Mouse (Mus musculus): ENCODE results near the gene Slain2. TPM values are rescaled to one million over a fixed set of nuclear protein-coding genes. Genes with fewer than 3 reads are reported as not detected.
"Not testable (repeated sequence)": the region's sequence is repeated elsewhere in the genome, so short reads cannot be mapped to it uniquely, and the experiment has no call there.

Gene Slain2
- total RNA-seq, 2 experiments from 2014 or later, result 143 to 145 TPM

GRCm38 (mm10) chr5:73004046-73004445 lies 89.9 kb downstream of the Slain2 start:
- no peak for DNase-seq (ENCODE audit: low spot score)
- intact Hi-C loops (cut with DNase I), result no loop called here

GRCm38 (mm10) chr5:73006784-73007581 lies 92.9 kb downstream of the Slain2 start, which contains the start of gene Slc10a4:
Gene Slc10a4, plus strand, starts transcription at chr5:73006883.
- intact Hi-C loops (cut with DNase I), result loop anchor here (5.0 kb wide), 1 partner anchor 420 kb away; the partner anchor contains the start of gene Gm5868

GRCm38 (mm10) chr5:73007582-73007959 lies 93.5 kb downstream of the Slain2 start:
- DNase-seq (ENCODE audit: low spot score), result no peak
- intact Hi-C loops (cut with DNase I), result loop anchor here (5.0 kb wide), 1 partner anchor 420 kb away; the partner anchor contains the start of gene Gm5868

More at GRCm38 (mm10) chr5:73006784-73007581, 92.9 kb downstream of the Slain2 start, which contains the start of gene Slc10a4:
- no peak for DNase-seq (ENCODE audit: low spot score)

GRCm38 (mm10) chr5:73008230-73008629 lies 94.1 kb downstream of the Slain2 start:
- DNase-seq (ENCODE audit: low spot score), result not testable (repeated sequence)
- intact Hi-C loops (cut with DNase I), result loop anchor here (5.0 kb wide), 1 partner anchor 421 kb away; the partner anchor contains the start of gene Gm5868

- intact Hi-C loops (cut with DNase I); DNase-seq (ENCODE audit: low spot score): not testable (repeated sequence)
Observed at GRCm38 (mm10) chr5:73011806-73012205, 97.7 kb downstream of the Slain2 start.

- DNase-seq (ENCODE audit: low spot score); intact Hi-C loops (cut with DNase I): not testable (repeated sequence)
Observed at GRCm38 (mm10) chr5:73012884-73013610, 98.9 kb downstream of the Slain2 start.

GRCm38 (mm10) chr5:73013611-73014287 lies 99.6 kb downstream of the Slain2 start:
- intact Hi-C loops (cut with DNase I), result not testable (repeated sequence)

GRCm38 (mm10) chr5:73014745-73015144 lies 100.6 kb downstream of the Slain2 start:
- no peak for DNase-seq (ENCODE audit: low spot score)
- intact Hi-C loops (cut with DNase I), result no loop called here

More at GRCm38 (mm10) chr5:73013611-73014287, 99.6 kb downstream of the Slain2 start:
- not testable (repeated sequence) for DNase-seq (ENCODE audit: low spot score)

GRCm38 (mm10) chr5:73023801-73024200 lies 109.7 kb downstream of the Slain2 start:
- no peak for DNase-seq (ENCODE audit: low spot score)
- intact Hi-C loops (cut with DNase I), result loop anchor here (5.0 kb wide), 1 partner anchor 452 kb away; no protein-coding TSS in a partner anchor

Other genes with a start within 250 kb of the Slain2 start
- under 1 TPM; 0.08 to 0.14 TPM for gene Txk, start 161.5 kb upstream of the Slain2 start, total RNA-seq (2021)
- gene Tec, start 45.8 kb upstream of the Slain2 start, total RNA-seq (2021), result 10 to 100 TPM; 13.9 to 15.8 TPM
- gene Gm10135, start 60.4 kb downstream of the Slain2 start, total RNA-seq (2021), result not detected
- not detected for gene Slc10a4, start 92.6 kb downstream of the Slain2 start, total RNA-seq (2021)